Mouse (Mus musculus) lung, adult 2 months (tissue): Measurements from ENCODE around the gene Gsdma.

ENCODE experiments used
- CTCF ChIP-seq: fragments of 200-500 bp; IDR thresholded peaks from 2 replicates; pipeline ENCODE4 v1.5.1; 2011; ENCODE audit warnings: mild to moderate bottlenecking, low read length, control low read depth; ENCODE audit not compliant: insufficient read depth
- POLR2A ChIP-seq: fragments of 200-500 bp; IDR thresholded peaks from 2 replicates; pipeline ENCODE4 v1.6.1; 2011; ENCODE audit warnings: low read depth, mild to moderate bottlenecking, control low read depth, low read length, borderline replicate concordance; ENCODE audit errors: extremely low read depth

DNA sequence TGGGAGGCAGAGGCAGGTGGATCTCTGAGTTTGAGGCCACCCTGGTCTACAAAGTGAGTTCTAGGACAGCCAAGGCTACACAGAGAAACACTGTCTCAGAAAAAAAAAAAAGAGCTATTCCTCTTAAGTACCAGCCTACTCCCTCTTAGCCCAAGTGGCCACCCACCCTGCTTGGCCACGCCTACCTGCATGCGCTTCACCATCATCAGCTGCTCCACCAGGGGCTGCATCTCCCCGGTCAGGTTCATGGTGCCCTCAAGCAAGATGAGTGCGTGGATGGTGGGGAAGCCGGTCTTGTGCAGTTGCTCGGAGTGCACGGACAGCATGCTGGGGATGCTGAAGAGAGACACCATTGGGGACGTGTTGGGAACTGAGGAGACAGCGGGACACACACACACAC lies 51.8 kb downstream of the Gsdma start:
- TF ChIP-seq CTCF (no peak), POLR2A (no peak)
